18 mouse cellular contexts compared by ENCODE assay signal in the genomic region with DNA sequence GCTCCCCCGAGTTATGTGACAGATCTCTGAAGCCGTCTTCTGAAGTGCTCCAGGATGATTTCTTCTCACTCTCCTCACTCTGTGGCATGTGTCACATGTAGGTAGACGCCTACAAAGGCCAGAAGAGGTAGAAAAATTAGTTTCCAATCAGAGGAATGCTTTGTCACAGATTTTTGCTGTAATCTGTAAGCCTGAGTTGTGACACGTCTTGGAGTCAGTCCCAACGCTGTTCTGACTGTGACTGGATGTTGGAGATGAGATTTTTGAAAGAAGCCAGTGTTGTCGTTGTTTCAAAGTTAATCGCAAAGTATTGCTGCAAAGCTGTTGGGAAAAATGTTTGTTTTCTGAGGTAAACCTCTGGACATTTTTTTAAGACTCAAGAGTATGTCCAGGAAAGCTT.
"Had no signal": no experiment of that assay in that cellular context is flagged by ENCODE, and none has a peak within 500 bp of the region (broad histone marks: within the 10 kb centered on the region; RNA-seq: fewer than 3 reads in every experiment).

No protein-coding gene starts in this region.

- DNase-seq: kidney, postnatal 25 days; layer of hippocampus, adult 9-11 months; liver, embryonic 13.5 days; lung, adult 2 months; lung, postnatal 14 days; lung, postnatal 4 days; midbrain, embryonic 14.5 days; right cerebral cortex, adult 18-20 months; right cerebral cortex, postnatal 14 days; right cerebral cortex, postnatal 4 days; thymus, adult 2 months; thymus, postnatal 25 days had no signal

- H3K4me1 ChIP-seq: liver, embryonic 13.5 days had no signal

- H3K9ac ChIP-seq: liver, embryonic 13.5 days; neural tube, embryonic 12.5 days; neural tube, embryonic 15.5 days had no signal

- H3K4me3 ChIP-seq: layer of hippocampus, adult 2 months; liver, embryonic 13.5 days; neural tube, embryonic 12.5 days; neural tube, embryonic 15.5 days had no signal

- H3K9me3 ChIP-seq: liver, embryonic 13.5 days; neural tube, embryonic 12.5 days; neural tube, embryonic 15.5 days had no signal

- H3K27me3 ChIP-seq: liver, embryonic 13.5 days; neural tube, embryonic 12.5 days; neural tube, embryonic 15.5 days had no signal

- H3K36me3 ChIP-seq: liver, embryonic 13.5 days; neural tube, embryonic 12.5 days; neural tube, embryonic 15.5 days had no signal

- H3K27ac ChIP-seq: kidney, postnatal 0 days; layer of hippocampus, adult 2 months; liver, embryonic 13.5 days; neural tube, embryonic 12.5 days; neural tube, embryonic 15.5 days; stomach, postnatal 0 days had no signal

- H3K4me2 ChIP-seq: liver, embryonic 13.5 days; midbrain, embryonic 11.5 days; neural tube, embryonic 12.5 days; neural tube, embryonic 15.5 days had no signal
